Mouse (Mus musculus) hindbrain, postnatal 0 days (tissue): ENCODE measurements around the gene Gcg. TPM values are rescaled to one million over a fixed set of nuclear protein-coding genes. Genes with fewer than 3 reads are reported as not detected.

ENCODE experiments used
- ATAC-seq: fragments of 200-750 bp; cut with Nextera tagmentation; 2 replicates; pipeline ENCODE4 v1.8.0; 2017; ENCODE audit warnings: mild to moderate bottlenecking, moderate TSS enrichment, moderate library complexity
- DNase-seq: peaks from one replicate; pipeline ENCODE4 v3.0.0-alpha.2; 2015; ENCODE audit warnings: low spot score
- H3K27ac ChIP-seq: fragments of 300-500 bp; sonication (generic); 2 replicates; pipeline ENCODE4 v1.5.1; 2014; ENCODE audit warnings: mild to moderate bottlenecking
- H3K27me3 ChIP-seq: fragments of 300-500 bp; sonication (generic); 2 replicates; pipeline ENCODE4 v1.6.1; 2014; ENCODE audit warnings: low read length, mixed read lengths; ENCODE audit not compliant: insufficient read depth
- H3K36me3 ChIP-seq: fragments of 300-500 bp; sonication (generic); 2 replicates; pipeline ENCODE4 v1.6.1; 2014; ENCODE audit warnings: low read length, mixed read lengths; ENCODE audit not compliant: insufficient read depth
- H3K4me1 ChIP-seq: fragments of 300-500 bp; sonication (generic); 2 replicates; pipeline ENCODE4 v1.6.1; 2014; ENCODE audit warnings: antibody characterized with exemption, low read length, mixed read lengths; ENCODE audit not compliant: insufficient read depth
- H3K4me2 ChIP-seq: fragments of 300-500 bp; sonication (generic); 2 replicates; pipeline ENCODE4 v1.6.1; 2014; ENCODE audit warnings: low read depth, mild to moderate bottlenecking, low read length, moderate library complexity, mixed read lengths
- H3K4me3 ChIP-seq: fragments of 300-500 bp; sonication (generic); 2 replicates; pipeline ENCODE4 v1.5.1; 2014; ENCODE audit warnings: low read length
- H3K9ac ChIP-seq: fragments of 300-500 bp; sonication (generic); replicated peaks from 2 replicates; pipeline ENCODE4 v1.6.1; 2014; ENCODE audit warnings: mild to moderate bottlenecking, low read length, moderate library complexity, mixed read lengths
- H3K9me3 ChIP-seq: fragments of 300-500 bp; sonication (generic); 2 replicates; pipeline ENCODE4 v1.6.1; 2016; ENCODE audit warnings: low read length, mixed read lengths
- CTCF ChIP-seq: IDR thresholded peaks from 2 replicates; pipeline ENCODE4 v1.5.1; 2016; ENCODE audit warnings: antibody characterized with exemption, control low read depth, low read depth
- WGBS: fragments of 180-500 bp; shearing (Covaris S2); extraction: QIAGEN DNeasy Blood & Tissue Kit; methylation state at CpG from one replicate; pipeline ENCODE4 v1.1.7; 2014; 5-methylcytosine and 5-hydroxymethylcytosine counted together
- polyA plus RNA-seq: library from polyadenylated mRNA; unstranded; fragments of >200 nt; fragmentation: Nextera tagmentation; extraction: Ambion mirVana; gene quantifications from 2 replicates; pipeline ENCODE4 v1.2.1, GENCODE M21; 2015
- total RNA-seq: library from RNA; depleted of rRNA; stranded (reverse); fragments of >200 nt; gene quantifications from 2 replicates; pipeline ENCODE4 v1.2.3, GENCODE M21; 2014

Gene Gcg
- total and polyA plus RNA-seq, 2 experiments from 2014 or later: 0.42 to 1.1 TPM

DNA sequence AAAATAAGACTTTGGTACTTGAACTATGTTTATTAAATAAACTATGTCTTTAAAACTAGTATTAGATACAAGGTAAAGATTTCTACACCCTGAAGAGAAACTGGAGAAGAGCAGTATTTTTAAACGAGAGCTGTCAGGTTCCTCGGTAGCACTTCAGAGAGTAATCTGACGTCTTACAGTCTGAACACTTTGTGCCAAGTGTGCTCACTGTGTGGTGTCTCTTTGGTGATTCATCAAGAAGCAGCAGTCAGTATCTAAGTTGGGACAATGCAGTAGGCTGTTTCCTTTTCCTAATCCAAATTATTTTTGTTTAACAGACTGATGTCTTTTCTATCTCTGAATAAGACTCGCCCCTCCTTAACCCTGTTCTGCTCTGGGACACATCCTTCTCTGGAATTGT, 12.0 kb upstream of the Gcg start:
- Histone ChIP-seq H3K4me3 (no peak overlapping the region), H3K27me3 (no peaks in the 10 kb centered on the region), H3K27ac (no peak overlapping the region), H3K4me2 (no peak overlapping the region), H3K36me3 (no peaks in the 10 kb centered on the region), H3K9ac (no peak overlapping the region), H3K9me3 (no peaks in the 10 kb centered on the region), H3K4me1 (no peaks in the 10 kb centered on the region)
- no peak for TF ChIP-seq CTCF
- WGBS: 65% methylated on average over 4 of the region's 4 CpGs
- no peak for DNase-seq
- ATAC-seq: no peak

DNA sequence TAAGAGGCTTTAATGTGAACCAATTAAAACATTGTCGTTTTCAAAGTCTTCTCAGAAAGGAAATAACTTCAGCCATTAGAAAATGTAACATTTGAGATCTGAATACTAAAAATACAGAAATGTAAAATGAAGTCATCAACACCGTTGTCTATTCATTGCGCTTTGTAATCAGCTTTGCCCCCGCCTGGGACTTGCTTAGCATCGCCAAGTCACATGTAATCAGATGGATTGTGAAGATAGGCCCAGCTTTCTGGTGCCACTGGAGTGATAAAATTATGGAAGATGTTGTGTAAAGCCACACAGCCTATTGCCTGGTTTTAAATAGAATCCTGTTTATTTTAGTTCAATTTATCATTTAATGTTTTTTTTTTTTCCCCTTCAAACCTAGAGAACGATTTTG, 6.4 kb upstream of the Gcg start:
- Histone ChIP-seq H3K4me2 (no peak overlapping the region), H3K27ac (no peak overlapping the region), H3K36me3 (no peaks in the 10 kb centered on the region), H3K4me1 (no peaks in the 10 kb centered on the region), H3K9me3 (no peaks in the 10 kb centered on the region), H3K4me3 (no peak overlapping the region), H3K9ac (no peak overlapping the region), H3K27me3 (no peaks in the 10 kb centered on the region)
- DNase-seq: no peak
- TF ChIP-seq CTCF: no peak
- WGBS: 81% methylated on average over 6 of the region's 6 CpGs
- ATAC-seq: no peak

DNA sequence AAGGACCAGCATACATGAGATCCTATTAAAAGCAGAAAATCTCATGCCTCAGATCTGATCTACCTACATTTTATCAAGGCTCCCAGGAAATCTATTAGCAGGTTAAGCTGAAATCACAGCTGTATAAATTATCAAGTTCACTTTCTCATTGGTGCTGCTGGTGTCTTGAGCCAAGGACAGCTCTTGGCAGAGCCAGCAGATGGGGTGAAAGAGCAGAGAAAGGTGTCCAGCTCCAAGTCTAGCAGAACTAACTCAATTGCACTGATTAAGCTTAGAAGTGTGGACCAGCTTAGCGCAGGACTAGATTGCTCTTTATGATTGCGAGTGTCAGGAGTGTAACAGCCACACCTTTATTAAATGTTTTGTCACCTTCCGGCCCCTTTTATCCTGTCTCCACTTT, 1.5 kb upstream of the Gcg start:
- Histone ChIP-seq H3K9ac (no peak overlapping the region), H3K27me3 (no peaks in the 10 kb centered on the region), H3K9me3 (no peaks in the 10 kb centered on the region), H3K4me1 (no peaks in the 10 kb centered on the region), H3K27ac (no peak overlapping the region), H3K4me2 (no peak overlapping the region), H3K36me3 (no peaks in the 10 kb centered on the region), H3K4me3 (no peak overlapping the region)
- 88% methylated on average over 3 of the region's 3 CpGs for WGBS
- no peak for ATAC-seq
- peak; percentile 34 for TF ChIP-seq CTCF
- peak; percentile 22 for DNase-seq

DNA sequence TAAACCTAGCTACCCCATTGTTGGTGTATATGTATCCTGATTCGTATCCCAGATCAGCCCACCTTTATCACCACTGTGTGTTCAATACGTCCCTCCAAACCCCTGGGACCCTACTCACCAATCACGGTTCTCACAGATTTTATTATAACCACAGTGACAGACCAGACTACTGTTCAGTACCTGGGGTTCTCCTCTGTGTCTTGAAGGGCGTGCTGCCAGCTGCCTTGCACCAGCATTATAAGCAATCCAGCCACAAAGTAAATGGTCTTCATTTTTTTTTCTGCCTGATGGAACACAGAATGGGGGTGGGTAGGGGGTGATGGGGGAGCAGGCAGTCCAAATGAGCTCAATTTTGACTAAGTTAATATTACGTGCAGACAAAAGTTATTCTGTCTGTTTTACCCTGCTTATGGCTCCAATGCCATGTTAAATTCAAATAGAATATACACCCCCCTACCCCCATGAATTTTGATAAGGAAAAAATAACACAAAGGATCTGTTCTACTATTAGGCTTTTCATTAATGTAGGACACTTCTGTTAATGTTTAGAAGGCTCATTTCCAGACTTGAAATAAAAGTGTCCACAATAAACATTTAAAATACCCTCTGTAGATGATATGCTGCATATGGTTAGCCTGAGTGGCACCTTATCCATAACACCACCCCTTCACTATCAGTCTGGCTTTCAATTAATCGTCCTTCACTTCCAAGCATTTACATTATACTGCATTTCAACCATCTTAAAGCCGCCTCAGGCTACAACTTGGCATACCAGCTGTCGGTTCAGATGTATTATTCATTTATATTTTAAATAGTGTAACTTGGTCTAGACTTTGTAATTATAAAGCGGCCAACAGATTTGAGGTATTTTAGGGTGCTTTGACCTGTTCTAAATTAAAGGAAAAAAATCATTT, 2.9 kb downstream of the Gcg start:
- H3K9me3 ChIP-seq: no peaks in the 10 kb centered on the region
- no peak overlapping the region for H3K27ac ChIP-seq
- H3K4me1 ChIP-seq: no peaks in the 10 kb centered on the region
- ATAC-seq (no peak), DNase-seq (no peak)
- no peaks in the 10 kb centered on the region for H3K36me3 ChIP-seq
- no peak overlapping the region for H3K4me3 ChIP-seq
- no peak overlapping the region for H3K4me2 ChIP-seq
- WGBS: 68% methylated on average over 9 of the region's 9 CpGs
- H3K9ac ChIP-seq: no peak overlapping the region
- no peak for TF ChIP-seq CTCF
- H3K27me3 ChIP-seq: no peaks in the 10 kb centered on the region

DNA sequence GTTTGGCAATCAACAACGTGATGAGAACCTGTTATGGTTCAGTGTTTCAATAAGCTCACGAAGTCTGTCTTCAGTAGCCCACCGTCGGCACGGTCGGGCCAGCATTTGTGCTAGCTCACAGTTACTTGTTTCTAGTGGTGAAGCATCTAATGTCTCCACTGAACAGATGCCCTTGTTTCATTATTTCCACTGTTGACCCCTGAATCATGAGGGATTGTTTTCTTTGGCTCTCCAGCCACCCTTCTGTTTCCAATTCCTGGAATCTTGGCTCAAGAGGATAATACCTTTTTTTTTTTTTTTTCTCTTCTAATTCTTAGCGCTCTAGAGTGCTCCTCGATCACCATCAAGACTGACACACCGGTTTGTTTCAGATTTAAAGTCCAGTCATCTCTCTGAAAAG, 13.9 kb downstream of the Gcg start:
- no peak for DNase-seq
- no peak overlapping the region for H3K27ac ChIP-seq
- H3K36me3 ChIP-seq: no peaks in the 10 kb centered on the region
- H3K27me3 ChIP-seq: no peaks in the 10 kb centered on the region
- 74% methylated on average over 9 of the region's 9 CpGs for WGBS
- no peak for ATAC-seq
- no peak overlapping the region for H3K4me3 ChIP-seq
- no peak for TF ChIP-seq CTCF
- H3K4me1 ChIP-seq: no peaks in the 10 kb centered on the region
- no peak overlapping the region for H3K9ac ChIP-seq
- no peaks in the 10 kb centered on the region for H3K9me3 ChIP-seq
- H3K4me2 ChIP-seq: no peak overlapping the region

DNA sequence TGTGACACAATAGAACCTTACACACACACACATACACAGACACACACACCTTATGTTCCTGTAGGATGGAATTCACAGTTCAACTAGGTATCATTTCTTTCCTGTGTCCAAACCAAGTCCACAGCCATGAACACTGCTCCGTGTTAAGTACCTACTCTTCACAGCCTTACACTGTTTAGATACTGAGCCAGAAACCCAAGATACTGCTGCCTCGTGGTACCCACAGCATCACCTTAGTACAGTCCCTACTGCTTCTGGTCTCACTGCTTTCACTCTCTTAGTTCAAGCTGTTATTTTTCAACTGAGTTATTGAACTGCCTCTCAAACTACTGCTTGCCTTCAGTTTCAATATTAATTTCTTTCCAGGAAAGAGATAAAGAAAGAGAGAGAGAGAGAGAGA, 20.2 kb downstream of the Gcg start:
- no peak for DNase-seq
- no peak for TF ChIP-seq CTCF
- no peak for ATAC-seq
- no peaks in the 10 kb centered on the region for H3K9me3 ChIP-seq
- no peaks in the 10 kb centered on the region for H3K27me3 ChIP-seq
- H3K27ac ChIP-seq: no peak overlapping the region
- no peaks in the 10 kb centered on the region for H3K4me1 ChIP-seq
- no peak overlapping the region for H3K4me3 ChIP-seq
- H3K36me3 ChIP-seq: no peaks in the 10 kb centered on the region
- no peak overlapping the region for H3K9ac ChIP-seq
- no peak overlapping the region for H3K4me2 ChIP-seq
- WGBS: 88% methylated on average over 2 of the region's 2 CpGs

DNA sequence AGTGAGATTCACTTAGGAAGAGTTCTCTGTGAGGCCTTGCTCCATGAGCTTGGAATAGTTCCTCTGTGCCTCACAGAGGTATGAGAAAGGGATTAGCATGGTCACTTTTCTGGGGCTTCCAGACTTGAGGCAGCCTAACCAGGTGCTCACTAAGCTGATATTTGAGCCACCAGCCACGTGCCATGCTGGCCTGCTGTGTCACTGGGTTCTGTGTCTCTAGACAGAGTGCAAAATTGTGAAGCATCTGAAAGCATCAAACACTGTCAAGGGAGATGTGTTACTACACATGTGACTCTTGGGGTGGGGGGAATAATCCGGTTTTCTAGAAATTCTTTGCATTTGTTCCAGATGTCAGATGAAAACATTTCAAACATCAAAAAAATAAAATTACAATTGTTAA, 21.3 kb downstream of the Gcg start:
- H3K4me1 ChIP-seq: no peaks in the 10 kb centered on the region
- H3K27ac ChIP-seq: no peak overlapping the region
- TF ChIP-seq CTCF: no peak
- no peak overlapping the region for H3K9ac ChIP-seq
- no peaks in the 10 kb centered on the region for H3K9me3 ChIP-seq
- ATAC-seq (no peak), DNase-seq (no peak)
- no peak overlapping the region for H3K4me3 ChIP-seq
- no peaks in the 10 kb centered on the region for H3K36me3 ChIP-seq
- 75% methylated on average over 2 of the region's 2 CpGs for WGBS
- H3K4me2 ChIP-seq: no peak overlapping the region
- no peaks in the 10 kb centered on the region for H3K27me3 ChIP-seq
